27 mouse cellular contexts compared by ENCODE assay signal in the genomic region with DNA sequence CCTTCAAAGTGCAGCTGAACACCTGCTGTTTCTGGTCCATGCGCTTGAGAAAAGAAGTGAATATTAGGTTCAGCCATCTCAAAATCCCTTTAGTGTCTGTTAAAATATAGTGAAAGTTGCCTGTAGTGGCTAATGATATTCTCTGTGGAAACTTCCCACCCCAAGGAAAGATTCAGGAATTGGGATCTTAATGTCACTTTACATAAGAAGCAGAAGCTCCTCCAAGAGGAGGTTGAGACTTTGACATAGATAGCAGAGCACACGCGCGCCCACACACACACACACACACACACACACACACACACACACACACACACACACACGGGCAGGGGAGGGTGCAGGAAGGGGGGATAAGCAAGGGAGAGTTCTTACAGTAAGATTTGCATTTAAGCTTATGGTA.
"Had no signal": no experiment of that assay in that cellular context is flagged by ENCODE, and none has a peak within 500 bp of the region (broad histone marks: within the 10 kb centered on the region; RNA-seq: fewer than 3 reads in every experiment).

No protein-coding gene starts in this region.

- H3K9ac ChIP-seq: kidney, embryonic 15.5 days; limb, embryonic 13.5 days; liver, embryonic 12.5 days; liver, embryonic 15.5 days; lung, embryonic 15.5 days; midbrain, embryonic 15.5 days; neural tube, embryonic 12.5 days; neural tube, embryonic 15.5 days had no signal

- H3K9me3 ChIP-seq: kidney, embryonic 15.5 days; limb, embryonic 10.5 days; limb, embryonic 13.5 days; liver, embryonic 12.5 days; liver, embryonic 15.5 days; lung, embryonic 15.5 days; megakaryocyte, embryonic 14.5 days; midbrain, embryonic 10.5 days; midbrain, embryonic 15.5 days; neural tube, embryonic 12.5 days; neural tube, embryonic 15.5 days had no signal

- H3K4me2 ChIP-seq: kidney, embryonic 15.5 days; limb, embryonic 13.5 days; liver, embryonic 12.5 days; liver, embryonic 15.5 days; lung, embryonic 15.5 days; midbrain, embryonic 15.5 days; neural tube, embryonic 12.5 days; neural tube, embryonic 15.5 days had no signal

- H3K4me1 ChIP-seq: midbrain, embryonic 15.5 days; neural tube, embryonic 12.5 days had no signal

- DNase-seq: kidney, adult 11 months; kidney, adult 8-10 months; kidney, postnatal 10 days; kidney, postnatal 4 days; layer of hippocampus, adult 9-11 months; layer of hippocampus, postnatal 36 days; liver; lung, adult 18-20 months; lung, postnatal 10 days; lung, postnatal 36 days; right cerebral cortex, adult 18-20 months; right cerebral cortex, postnatal 14 days; right cerebral cortex, postnatal 4 days; thymus, adult 2 months; thymus, postnatal 14 days had no signal

- H3K4me3 ChIP-seq: kidney, embryonic 15.5 days; limb, embryonic 10.5 days; limb, embryonic 13.5 days; liver, embryonic 12.5 days; liver, embryonic 15.5 days; lung, embryonic 15.5 days; midbrain, embryonic 10.5 days; midbrain, embryonic 15.5 days; neural tube, embryonic 12.5 days; neural tube, embryonic 15.5 days had no signal

- H3K27me3 ChIP-seq: kidney, embryonic 15.5 days; limb, embryonic 13.5 days; liver, embryonic 12.5 days; liver, embryonic 15.5 days; lung, embryonic 15.5 days; megakaryocyte, embryonic 14.5 days; midbrain, embryonic 15.5 days; neural tube, embryonic 12.5 days; neural tube, embryonic 15.5 days had no signal

- H3K27ac ChIP-seq: kidney, embryonic 15.5 days; limb, embryonic 10.5 days; limb, embryonic 13.5 days; liver, embryonic 12.5 days; liver, embryonic 15.5 days; lung, embryonic 15.5 days; midbrain, embryonic 10.5 days; midbrain, embryonic 15.5 days; neural tube, embryonic 12.5 days; neural tube, embryonic 15.5 days; stomach, postnatal 0 days had no signal

- ATAC-seq: liver, embryonic 12.5 days; midbrain, embryonic 15.5 days had no signal
